Mouse (Mus musculus) left cerebral cortex, adult 6 months (tissue): Measurements from ENCODE around the gene Zfp382. TPM values are rescaled to one million over a fixed set of nuclear protein-coding genes. Genes with fewer than 3 reads are reported as not detected.

ENCODE experiments used
- long read RNA-seq, 2 experiments: library from polyadenylated mRNA; unstranded; transcript quantifications; one replicate each; pipeline ENCODE4 v2.0.0; 2019 to 2020
- polyA plus RNA-seq: library from polyadenylated mRNA; unstranded; fragments of <200 nt; fragmentation: Nextera tagmentation; gene quantifications from 2 replicates; pipeline ENCODE4 v1.2.3, GENCODE M21; 2021

The Zfp382 gene
- polyA plus RNA-seq, result 6.5 and 10.3 TPM in 2 replicates
- long read RNA-seq, experiment 1, transcript Zfp382-201 (5 exons, 2,117 nt), result major isoform, 10 of 28 reads
- long read RNA-seq, experiment 1, partial matches to known transcripts, result 0 of 28 reads
- long read RNA-seq, experiment 1, other reads (novel, unspliced or antisense), result 18 of 28 reads
- long read RNA-seq, experiment 2, partial matches to known transcripts, result 0 of 6 reads
- long read RNA-seq, experiment 2, other reads (novel, unspliced or antisense), result 5 of 6 reads

DNA sequence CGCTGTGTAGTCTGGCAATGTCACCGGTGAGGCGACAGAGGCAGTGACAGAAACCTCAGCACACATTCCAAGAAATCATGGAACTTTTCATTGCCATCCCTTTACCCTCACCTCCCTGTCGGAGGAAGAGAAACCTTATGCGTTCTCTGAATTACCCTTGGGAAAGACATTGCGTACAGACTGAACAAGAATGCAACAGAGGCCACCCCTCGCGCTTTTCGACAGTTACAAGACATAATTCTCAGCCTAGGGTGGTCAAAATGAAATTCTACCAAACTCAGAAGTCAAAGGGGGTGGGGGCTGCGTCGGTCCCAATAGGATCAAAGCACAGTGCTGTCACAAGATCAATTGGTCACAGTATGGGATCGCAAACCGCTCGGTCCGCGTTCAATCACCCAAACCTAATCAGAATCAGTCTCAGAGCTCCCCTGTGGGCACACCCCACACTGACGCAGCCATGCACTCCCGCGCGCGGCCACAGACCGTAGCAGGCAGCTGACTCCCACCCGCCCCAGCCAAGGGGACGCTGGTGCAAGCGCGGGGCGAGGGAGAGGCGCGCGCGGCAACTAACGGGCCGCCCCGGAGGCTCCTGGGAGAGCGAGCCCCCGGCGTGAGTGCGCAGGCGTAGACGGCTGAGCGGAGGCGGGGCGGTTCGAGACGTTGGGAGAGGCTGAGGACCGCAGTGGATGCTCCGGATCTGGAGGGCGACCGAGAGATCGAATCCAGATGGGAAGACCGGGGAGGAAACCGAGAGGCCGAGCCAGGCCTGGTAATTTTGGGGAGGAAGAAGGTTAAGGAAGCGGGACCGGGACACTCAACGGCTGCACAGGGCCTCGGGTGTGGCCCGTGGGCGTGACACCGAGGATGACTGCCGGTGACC, at the start of gene Zfp382:
TSS of gene Zfp382 (plus strand) at position 635 of the 880 bp plus-strand sequence.

DNA sequence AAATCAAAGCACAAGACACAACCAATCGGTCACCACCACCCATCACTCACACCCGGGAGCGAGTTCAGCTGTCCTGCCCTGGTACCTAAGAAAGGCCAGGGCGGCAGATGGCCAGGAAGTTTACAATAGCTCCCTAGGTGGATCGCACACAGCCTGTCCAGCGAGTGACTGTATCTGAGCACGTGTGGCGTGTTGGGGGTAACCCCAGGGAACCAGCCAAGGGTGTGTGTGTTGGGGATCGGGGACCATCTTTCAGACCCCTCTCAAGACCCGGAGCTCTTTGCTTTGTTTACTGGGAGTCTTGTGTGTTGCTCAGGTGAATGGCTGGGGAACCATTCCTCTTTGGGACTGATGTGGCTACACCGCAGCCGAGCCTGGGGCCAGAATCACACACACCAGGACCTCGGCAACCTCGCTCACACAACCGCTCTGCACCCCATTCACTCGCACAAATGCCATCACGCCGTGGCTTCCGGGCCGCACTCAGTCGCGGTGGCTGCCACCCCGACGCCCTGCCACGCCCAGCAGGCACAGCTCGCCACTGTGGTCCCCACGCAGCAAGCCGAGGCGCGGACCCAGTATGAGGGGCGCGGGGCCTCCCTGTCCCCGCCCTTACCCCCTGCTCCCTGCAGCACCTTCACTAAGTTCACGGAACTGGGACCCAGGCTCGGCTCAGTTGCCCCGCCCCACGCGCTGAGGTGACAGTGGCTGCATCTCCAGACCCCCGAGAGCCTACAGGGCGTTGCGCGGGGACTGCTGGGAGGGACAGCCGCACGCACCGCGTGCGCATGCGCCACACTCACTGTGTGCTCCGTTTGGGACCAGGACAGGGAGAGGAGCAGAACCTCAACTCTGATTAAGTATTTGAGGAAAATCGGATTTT, 49.4 kb upstream of the Zfp382 start, which contains the start of gene Zfp82:
TSS of gene Zfp82 (minus strand) at position 755 of the 883 bp plus-strand sequence.

DNA sequence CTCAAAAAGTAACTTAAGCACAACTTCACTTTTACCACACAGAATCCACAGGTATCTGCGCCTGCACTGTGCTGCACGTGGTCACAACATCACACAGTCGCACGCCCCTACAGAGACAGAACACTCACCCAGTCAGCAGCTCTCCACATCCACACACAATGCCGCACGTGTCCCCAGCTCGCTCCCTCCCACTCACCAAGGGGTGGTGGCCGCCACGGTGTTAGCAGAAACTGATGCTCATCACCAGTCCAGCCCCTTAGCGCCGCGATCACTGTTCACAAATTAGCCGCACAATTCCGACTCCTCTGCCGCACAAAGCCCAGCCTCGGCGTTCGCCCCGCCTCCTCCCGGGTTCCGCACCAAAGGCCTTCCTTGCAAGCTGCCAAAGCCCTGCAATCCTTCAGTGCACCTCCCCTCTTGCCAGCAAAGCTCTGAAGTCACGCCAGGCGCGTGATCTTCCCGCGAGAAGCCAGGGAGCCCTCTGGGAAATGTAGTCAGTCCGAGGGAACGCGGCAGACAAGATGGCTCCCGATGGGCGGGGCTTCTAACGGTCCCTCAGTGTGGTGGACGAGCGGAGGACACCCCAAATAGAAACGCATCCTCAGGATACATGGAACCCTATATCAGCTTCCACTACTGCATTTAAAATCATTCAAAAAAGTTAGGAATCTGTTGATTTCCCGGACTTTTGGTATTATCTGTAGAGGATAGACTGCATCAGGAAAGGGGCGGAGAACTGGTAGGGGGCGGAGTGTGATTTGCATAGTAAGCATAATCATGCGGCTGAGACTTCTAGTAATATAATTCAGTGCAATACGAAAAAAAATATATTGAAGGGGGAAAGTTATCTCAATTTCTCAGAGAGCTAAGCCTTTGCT, 31.4 kb upstream of the Zfp382 start, which contains the start of the genes Gm26920 and Zfp566:
TSS of gene Gm26920 (minus strand) at position 319 of the 878 bp plus-strand sequence.
TSS of gene Zfp566 (minus strand) at position 436 of the 878 bp plus-strand sequence.

DNA sequence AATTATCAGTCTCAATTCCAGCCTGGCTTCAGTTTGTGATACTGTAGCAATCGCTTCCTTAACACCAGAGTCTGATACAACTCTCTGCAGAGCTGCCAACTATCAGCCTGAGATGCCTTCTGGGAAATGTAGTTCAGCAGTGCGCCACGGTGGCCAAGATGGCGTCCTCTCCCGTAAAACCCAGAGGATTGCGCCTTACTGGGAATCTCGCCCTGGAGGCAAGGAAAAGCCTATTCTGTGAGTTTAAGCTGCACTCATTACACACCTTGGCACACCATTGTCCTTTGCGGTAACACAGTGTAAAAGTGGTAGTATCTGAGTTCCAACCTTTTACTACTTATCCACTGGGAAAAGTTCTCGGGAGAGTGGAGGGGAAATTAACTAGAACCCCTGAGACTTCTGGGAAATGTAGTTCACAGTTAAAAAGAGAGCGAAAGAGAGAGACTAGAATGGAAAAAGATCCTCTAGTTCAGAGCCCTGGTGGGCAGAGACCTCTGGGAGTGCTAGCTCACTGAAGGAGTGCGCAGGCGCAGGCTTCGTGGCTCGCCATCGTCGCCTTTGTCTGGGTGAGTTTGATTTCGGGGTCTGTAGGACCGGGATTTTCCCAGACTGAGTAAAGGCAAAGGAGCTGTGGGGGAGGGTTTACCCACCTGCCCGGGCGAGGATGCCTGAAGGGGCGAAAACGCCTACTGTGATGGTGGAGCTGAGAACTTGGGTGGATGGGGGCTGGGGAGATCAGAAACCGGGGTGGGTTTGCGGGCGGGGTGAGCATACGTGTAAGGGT, 26.9 kb upstream of the Zfp382 start, which contains the start of gene Zfp260:
TSS of gene Zfp260 (plus strand) at position 132 of the 784 bp plus-strand sequence.

DNA sequence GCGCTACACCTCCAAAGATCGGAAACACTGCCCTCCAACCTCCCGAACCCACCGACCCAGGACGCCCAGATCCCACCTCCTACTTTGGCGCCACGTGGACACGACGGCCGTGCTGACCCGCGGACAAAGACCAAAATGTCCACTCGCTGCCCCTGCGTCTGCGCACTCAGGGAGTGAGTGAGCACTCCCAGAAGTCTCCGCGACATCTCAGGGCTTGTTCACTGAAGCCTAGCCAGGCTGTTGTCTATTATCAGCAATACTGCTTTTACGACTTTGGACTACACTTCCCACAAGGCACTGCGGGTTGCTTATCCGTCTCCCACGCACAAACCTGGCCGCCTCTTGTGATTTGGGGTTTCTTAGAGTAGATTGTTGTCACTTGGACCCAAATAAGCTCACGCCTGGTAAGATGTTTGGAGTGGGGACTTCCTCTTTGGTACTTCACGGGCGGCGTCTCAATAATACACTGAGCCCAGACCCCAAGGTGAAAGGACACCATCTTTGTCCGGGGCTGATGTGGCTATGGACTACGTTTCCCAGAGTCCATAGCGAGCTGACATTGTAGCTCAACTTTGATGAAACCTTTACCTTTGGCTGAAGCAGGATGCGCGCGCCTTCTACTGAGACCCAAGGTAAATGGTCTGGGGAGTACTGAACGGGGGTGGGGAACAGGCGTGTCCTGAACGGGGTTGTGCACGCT, 48.0 kb downstream of the Zfp382 start, which contains the start of gene Zfp146:
TSS of gene Zfp146 (minus strand) at position 168 of the 700 bp plus-strand sequence.

DNA sequence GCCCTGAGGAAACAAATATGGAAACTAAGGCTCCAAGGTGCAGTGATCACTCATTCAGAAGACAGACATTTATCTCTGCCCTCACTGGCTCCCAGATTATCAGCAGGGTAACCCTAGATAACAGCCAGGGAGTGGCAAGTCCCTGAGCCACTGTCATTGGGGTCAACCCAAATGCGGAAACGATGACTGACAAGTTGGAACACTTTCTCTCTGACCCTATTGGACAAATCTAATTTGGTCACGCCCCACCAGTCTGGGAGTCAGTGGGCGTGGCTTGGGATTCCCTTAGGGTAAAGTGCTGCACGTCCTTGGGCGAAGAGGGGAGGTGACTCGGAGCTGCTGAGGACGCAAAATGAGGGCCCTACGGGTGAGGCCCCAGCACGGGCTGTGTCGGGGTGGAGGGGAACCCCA, 62.1 kb downstream of the Zfp382 start, which contains the start of gene Cox7a1:
TSS of gene Cox7a1 (plus strand) at position 266 of the 411 bp plus-strand sequence.

Other genes with a start within 250 kb of the Zfp382 start
- gene Zfp27, start 215.4 kb upstream of the Zfp382 start, polyA plus RNA-seq, result 6.9 and 9.4 TPM in 2 replicates
- gene Zfp383, start 213.7 kb upstream of the Zfp382 start, polyA plus RNA-seq, result 1.4 and 1.8 TPM in 2 replicates
- gene Zfp74, start 167.9 kb upstream of the Zfp382 start, polyA plus RNA-seq, result 7.3 and 10.7 TPM in 2 replicates
- gene Zfp568, start 138.0 kb upstream of the Zfp382 start, polyA plus RNA-seq, result 0.28 and 0.87 TPM in 2 replicates
- gene Zfp14, start 70.6 kb upstream of the Zfp382 start, polyA plus RNA-seq, result 4.4 and 5.3 TPM in 2 replicates
- 2.5 TPM in 2 replicates for gene Zfp82, start 49.0 kb upstream of the Zfp382 start, polyA plus RNA-seq
- 0.59 and 0.85 TPM in 2 replicates for gene Gm26920, start 31.5 kb upstream of the Zfp382 start, polyA plus RNA-seq
- 7.2 and 9.2 TPM in 2 replicates for gene Zfp566, start 31.4 kb upstream of the Zfp382 start, polyA plus RNA-seq
- 52.2 and 70.6 TPM in 2 replicates for gene Zfp260, start 27.2 kb upstream of the Zfp382 start, polyA plus RNA-seq
- gene Zfp146, start 47.8 kb downstream of the Zfp382 start, polyA plus RNA-seq, result 3.5 and 6.3 TPM in 2 replicates
- gene Cox7a1, start 62.2 kb downstream of the Zfp382 start, polyA plus RNA-seq, result 16.1 and 18.0 TPM in 2 replicates
- gene Capns1, start 76.9 kb downstream of the Zfp382 start, polyA plus RNA-seq, result 33.9 and 42.1 TPM in 2 replicates
- gene Polr2i, start 110.0 kb downstream of the Zfp382 start, polyA plus RNA-seq, result 137 and 163 TPM in 2 replicates
- gene Tbcb, start 110.3 kb downstream of the Zfp382 start, polyA plus RNA-seq, result 249 and 338 TPM in 2 replicates
- gene Ovol3, start 113.8 kb downstream of the Zfp382 start, polyA plus RNA-seq, result not detected in 2 replicates
- gene Thap8, start 158.2 kb downstream of the Zfp382 start, polyA plus RNA-seq, result 0.15 and 0.24 TPM in 2 replicates
- gene Wdr62, start 158.5 kb downstream of the Zfp382 start, polyA plus RNA-seq, result 0.26 and 0.46 TPM in 2 replicates
- 112 and 324 TPM in 2 replicates for gene Clip3, start 169.8 kb downstream of the Zfp382 start, polyA plus RNA-seq
- 144 and 154 TPM in 2 replicates for gene Alkbh6, start 186.8 kb downstream of the Zfp382 start, polyA plus RNA-seq
- gene Syne4, start 192.9 kb downstream of the Zfp382 start, polyA plus RNA-seq, result 0.79 and 1.5 TPM in 2 replicates
- 4.9 TPM in 1 of 2 replicates, not detected in the other for gene E130208F15Rik, start 199.8 kb downstream of the Zfp382 start, polyA plus RNA-seq
- 22.9 and 31.6 TPM in 2 replicates for gene Sdhaf1, start 202.0 kb downstream of the Zfp382 start, polyA plus RNA-seq
- gene Lrfn3, start 240.8 kb downstream of the Zfp382 start, polyA plus RNA-seq, result 4.3 and 5.7 TPM in 2 replicates